Mouse (Mus musculus) G1E (cell line): ENCODE data around the gene Cdhr2. TPM values are rescaled to one million over a fixed set of nuclear protein-coding genes. Genes with fewer than 3 reads are reported as not detected.

ENCODE experiments used
- ATAC-seq: 2 replicates; pipeline ENCODE4 v1.8.0; 2016; ENCODE audit warnings: mild to moderate bottlenecking; ENCODE audit not compliant: insufficient number of reproducible peaks, poor library complexity, low FRiP score, severe bottlenecking; ENCODE audit errors: extremely low read depth
- DNase-seq: peaks from one replicate; pipeline ENCODE4 v3.0.0; 2012; ENCODE audit warnings: low spot score
- H3K27me3 ChIP-seq: 2 replicates; pipeline ENCODE4 v1.6.1; 2012; ENCODE audit warnings: mild to moderate bottlenecking, low read length, inconsistent platforms; ENCODE audit not compliant: insufficient read depth
- H3K36me3 ChIP-seq: replicated peaks from 2 replicates; pipeline ENCODE3; 2012; ENCODE audit warnings: mild to moderate bottlenecking, inconsistent platforms
- H3K4me1 ChIP-seq: 2 replicates; pipeline ENCODE4 v1.6.1; 2012; ENCODE audit warnings: low read depth, low read length, inconsistent platforms, mixed read lengths; ENCODE audit not compliant: insufficient read depth
- H3K4me3 ChIP-seq: 2 replicates; pipeline ENCODE4 v1.5.1; 2012; ENCODE audit warnings: low read depth, mild to moderate bottlenecking, inconsistent platforms, low read length, moderate library complexity, mixed read lengths
- H3K9me3 ChIP-seq: replicated peaks from 2 replicates; pipeline ENCODE4 v1.6.1; 2012; ENCODE audit warnings: inconsistent platforms
- CTCF ChIP-seq: IDR thresholded peaks from 2 replicates; pipeline ENCODE4 v1.5.1; 2012; ENCODE audit warnings: low read depth, low read length, inconsistent platforms, mixed read lengths
- GATA1 ChIP-seq: IDR thresholded peaks from 2 replicates; pipeline ENCODE4 v1.6.1; 2012; ENCODE audit warnings: borderline replicate concordance, low read length, inconsistent platforms, mixed read lengths
- GATA2 ChIP-seq: IDR thresholded peaks from 2 replicates; pipeline ENCODE4 v1.6.1; 2012; ENCODE audit warnings: low read depth, low read length, inconsistent platforms, borderline replicate concordance
- POLR2AphosphoS5 ChIP-seq: IDR thresholded peaks from 2 replicates; pipeline ENCODE4 v1.6.1; 2012; ENCODE audit warnings: low read depth, low read length, inconsistent platforms; ENCODE audit not compliant: insufficient replicate concordance
- TAL1 ChIP-seq: conservative IDR thresholded peaks from 2 replicates; pipeline ENCODE4 v1.6.1; 2012; ENCODE audit warnings: low read depth, low read length, inconsistent platforms, mixed read lengths
- polyA plus RNA-seq: library from polyadenylated mRNA; stranded (reverse); fragments of >175 nt; gene quantifications from 2 replicates; pipeline ENCODE4 v1.2.3, GENCODE M21; 2012
- total RNA-seq, 2 experiments: library from RNA; stranded (forward) in 1 of 2; stranded (reverse) in 1 of 2; fragments of 200-1000 nt in 1 of 2; fragments of >200 nt in 1 of 2; fragmentation: Nextera tagmentation in 1 of 2; gene quantifications; 2 replicates each; pipeline ENCODE4 v1.2.3; 2014 to 2017

Gene Cdhr2
- total and polyA plus RNA-seq, 3 experiments: not detected

DNA sequence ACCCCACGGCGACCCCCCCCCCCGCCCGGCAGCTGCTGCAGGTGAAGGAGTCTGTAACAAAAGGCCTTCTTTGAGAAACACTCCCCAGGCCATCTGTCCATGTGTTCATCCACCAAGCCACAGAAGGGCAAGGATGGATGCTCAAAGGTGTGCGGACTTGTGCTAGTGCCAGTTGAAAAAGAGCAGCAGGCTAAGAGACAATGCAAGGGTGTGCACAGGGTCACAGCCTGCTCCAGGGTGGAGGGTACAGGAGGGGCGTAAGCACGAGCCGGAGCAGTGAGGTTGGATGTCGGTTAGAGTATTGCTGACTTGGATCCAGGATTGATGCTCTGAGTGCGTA, 47.4 kb downstream of the Cdhr2 start:
- H3K27me3 ChIP-seq: no peaks in the 10 kb centered on the region

DNA sequence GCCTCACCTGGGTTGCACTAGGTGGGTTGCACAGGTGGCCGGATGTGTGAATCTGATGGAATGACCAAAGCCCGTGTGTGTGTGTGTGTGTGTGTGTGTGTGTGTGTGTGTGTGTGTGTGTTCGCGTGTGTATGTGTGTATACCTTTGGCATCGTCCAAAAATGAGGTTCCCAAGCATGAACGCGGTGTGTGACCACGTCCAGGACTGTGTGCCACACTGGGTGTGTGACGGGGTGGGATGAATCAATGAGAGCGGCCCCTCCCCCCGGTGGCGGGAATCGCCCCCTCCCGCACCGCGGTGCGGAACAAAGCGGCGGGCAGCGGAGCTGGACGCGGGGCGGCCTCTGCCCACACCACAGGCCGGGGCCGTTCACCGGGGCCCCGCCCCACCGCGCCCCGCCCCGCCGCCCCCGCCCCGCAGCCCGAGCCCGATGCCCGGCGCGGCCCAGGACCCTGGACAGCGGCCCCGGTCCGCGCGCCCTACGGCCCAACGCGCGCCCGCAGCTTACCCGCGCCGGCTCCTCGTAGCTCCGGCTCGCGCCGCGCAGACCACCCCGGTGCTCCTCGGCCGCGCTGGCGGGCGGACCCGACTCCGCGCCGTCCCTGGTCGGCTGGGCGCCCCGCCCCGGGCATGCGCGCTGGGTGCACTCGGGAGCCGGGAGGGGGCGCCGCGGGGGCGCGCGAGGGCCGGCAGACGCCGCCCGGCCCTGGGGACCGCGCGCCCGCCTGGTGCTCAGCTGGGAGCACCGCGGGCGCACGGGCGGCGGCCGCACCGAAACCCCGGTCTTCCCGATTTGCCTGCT, 48.0 kb downstream of the Cdhr2 start:
- Histone ChIP-seq H3K9me3 (peaks cover 15% of the 10 kb centered on the region), H3K4me1 (peaks cover 3% of the 10 kb centered on the region), H3K36me3 (no peaks in the 10 kb centered on the region), H3K4me3 (no peak overlapping the region), H3K27me3 (no peaks in the 10 kb centered on the region)
- TF ChIP-seq TAL1 (no peak), GATA1 (no peak), CTCF (no peak), POLR2AphosphoS5 (no peak), GATA2 (no peak)
- ATAC-seq (no peak), DNase-seq (no peak)

More for the DNA sequence above, 47.4 kb downstream of the Cdhr2 start:
- Histone ChIP-seq H3K36me3 (no peaks in the 10 kb centered on the region), H3K4me1 (peaks cover 5% of the 10 kb centered on the region), H3K9me3 (peaks cover 15% of the 10 kb centered on the region), H3K4me3 (no peak overlapping the region)
- TF ChIP-seq POLR2AphosphoS5: no peak
- no peak for TF ChIP-seq TAL1
- TF ChIP-seq GATA1: no peak
- TF ChIP-seq CTCF: no peak
- no peak for TF ChIP-seq GATA2
- no peak for DNase-seq
- no peak for ATAC-seq

DNA sequence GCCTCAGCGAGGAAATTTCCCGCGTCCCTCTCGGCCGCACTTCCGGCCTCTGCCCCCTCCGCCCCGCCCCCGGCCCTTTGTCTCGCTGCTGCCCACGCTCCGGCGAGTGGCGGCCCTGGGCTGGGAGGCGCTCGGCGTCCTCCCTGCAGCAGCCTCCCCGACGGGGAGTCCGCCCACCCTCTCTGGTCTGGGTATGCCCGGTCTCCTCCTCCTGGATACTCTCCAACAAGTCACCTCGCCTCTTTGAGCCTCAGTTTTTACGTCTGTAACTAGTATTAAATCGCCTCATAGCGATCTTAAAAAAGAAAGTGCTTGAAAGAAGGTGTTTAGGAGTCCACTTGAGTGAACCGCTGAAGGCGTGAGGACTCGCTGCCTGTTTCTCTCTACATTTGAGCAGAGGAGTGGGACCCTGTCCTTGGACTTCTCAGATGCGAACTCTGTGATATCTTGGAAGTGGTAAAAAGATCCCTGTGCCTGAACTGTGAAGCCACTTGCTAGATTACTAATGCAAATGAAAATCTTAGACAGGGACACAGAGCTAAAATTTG, 48.7 kb downstream of the Cdhr2 start, which contains the start of gene Gprin1:
TSS of gene Gprin1 (minus strand) at position 11 of the 548 bp plus-strand sequence.
- Histone ChIP-seq H3K27me3 (no peaks in the 10 kb centered on the region), H3K4me1 (no peaks in the 10 kb centered on the region), H3K36me3 (no peaks in the 10 kb centered on the region), H3K4me3 (no peak within 1 kb of the TSS), H3K9me3 (peaks cover 15% of the 10 kb centered on the region)
- no peak for TF ChIP-seq POLR2AphosphoS5
- TF ChIP-seq GATA2: no peak
- TF ChIP-seq GATA1: no peak
- no peak for TF ChIP-seq CTCF
- TF ChIP-seq TAL1: no peak
- ATAC-seq (no peak), DNase-seq (no peak)

DNA sequence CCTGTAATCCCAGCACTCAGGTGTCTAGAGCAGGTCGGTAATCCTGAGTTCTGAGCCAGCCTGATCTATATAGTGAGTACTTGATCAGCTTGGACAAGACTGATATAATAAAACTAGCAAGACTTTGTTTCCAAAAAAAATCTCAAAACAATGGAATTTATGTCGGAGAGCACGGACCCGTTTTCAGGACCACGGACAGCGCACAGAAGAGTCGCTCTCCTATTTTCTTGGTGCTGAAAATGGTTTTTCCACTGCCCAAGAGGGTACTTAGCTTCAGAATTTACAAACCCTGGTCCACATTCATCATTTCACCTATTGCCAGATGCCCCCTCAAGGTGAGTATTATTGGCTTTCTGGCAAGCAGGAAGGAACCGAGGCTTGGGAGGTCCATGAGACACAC, 49.4 kb downstream of the Cdhr2 start:
- H3K4me1 ChIP-seq: no peaks in the 10 kb centered on the region
- no peaks in the 10 kb centered on the region for H3K27me3 ChIP-seq
- DNase-seq (no peak), ATAC-seq (no peak)
- H3K36me3 ChIP-seq: no peaks in the 10 kb centered on the region
- no peak overlapping the region for H3K4me3 ChIP-seq
- peaks cover 15% of the 10 kb centered on the region for H3K9me3 ChIP-seq
- TF ChIP-seq TAL1 (no peak), GATA2 (no peak), POLR2AphosphoS5 (no peak), GATA1 (no peak), CTCF (no peak)

DNA sequence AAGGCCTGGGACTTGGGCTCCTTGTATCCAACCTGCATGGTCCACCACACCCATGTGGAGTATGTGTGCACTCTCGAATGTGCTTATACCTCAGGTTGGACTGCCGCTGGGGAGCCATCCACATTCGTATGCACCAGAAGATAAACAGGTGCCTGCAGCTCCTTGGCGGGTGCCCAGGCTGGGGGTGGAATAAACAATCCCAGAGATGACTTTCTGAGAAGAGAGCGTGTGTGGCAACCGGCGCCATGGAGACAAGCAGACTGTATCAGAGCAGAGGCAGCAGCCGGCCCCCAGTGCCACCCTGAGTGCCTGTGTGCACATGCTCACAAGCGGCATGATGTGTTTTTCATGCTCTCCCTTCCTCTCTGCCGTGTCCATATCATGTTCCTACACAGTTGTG, 51.4 kb downstream of the Cdhr2 start:
- no peak for DNase-seq
- ATAC-seq: no peak
- H3K27me3 ChIP-seq: no peaks in the 10 kb centered on the region
- no peaks in the 10 kb centered on the region for H3K36me3 ChIP-seq
- TF ChIP-seq TAL1 (no peak), POLR2AphosphoS5 (no peak), GATA2 (no peak), CTCF (no peak), GATA1 (no peak)
- H3K4me3 ChIP-seq: no peak overlapping the region
- H3K9me3 ChIP-seq: peaks cover 15% of the 10 kb centered on the region
- H3K4me1 ChIP-seq: no peaks in the 10 kb centered on the region

DNA sequence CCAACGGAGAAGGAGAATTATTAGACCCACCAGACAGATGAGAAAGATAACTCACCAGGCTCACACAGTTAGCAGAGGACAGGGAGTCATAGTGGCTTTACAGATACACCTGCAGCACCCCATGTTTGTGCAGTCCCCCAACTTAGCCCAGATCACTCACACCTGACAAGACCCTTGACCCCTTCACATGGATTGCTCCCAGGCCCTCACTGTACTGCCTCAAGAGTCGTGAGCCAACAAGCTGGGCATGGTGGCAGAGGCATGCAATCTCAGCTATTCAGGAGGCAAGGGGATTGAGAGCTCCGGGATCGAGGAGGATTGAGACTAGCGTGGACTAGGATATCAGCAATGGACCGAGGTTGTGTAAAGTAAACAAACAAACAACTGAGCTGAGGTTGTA, 52.5 kb downstream of the Cdhr2 start:
- TF ChIP-seq CTCF (no peak), POLR2AphosphoS5 (no peak), TAL1 (no peak), GATA2 (no peak), GATA1 (no peak)
- Histone ChIP-seq H3K27me3 (no peaks in the 10 kb centered on the region; the same call in 1 of the 2 replicates), H3K4me3 (no peak overlapping the region; the same call in 1 of the 2 replicates), H3K4me1 (no peaks in the 10 kb centered on the region), H3K36me3 (no peaks in the 10 kb centered on the region), H3K9me3 (peaks cover 14% of the 10 kb centered on the region)
- ATAC-seq (no peak), DNase-seq (no peak)
